Mouse (Mus musculus) hindbrain, embryonic 14.5 days (tissue): ENCODE results near the gene Mios. TPM values are rescaled to one million over a fixed set of nuclear protein-coding genes. Genes with fewer than 3 reads are reported as not detected.
A peak's percentile ranks its signal among the peaks of the same experiment; 100 is the strongest.

Experiments used
- ATAC-seq: fragments of 200-750 bp; cut with Nextera tagmentation; 2 replicates; pipeline ENCODE4 v1.8.0; 2017; ENCODE audit warnings: moderate number of reproducible peaks, mild to moderate bottlenecking, moderate TSS enrichment, moderate library complexity; ENCODE audit not compliant: low FRiP score
- DNase-seq: peaks from one replicate; pipeline ENCODE4 v3.0.0-alpha.2; 2015; ENCODE audit warnings: low spot score
- H3K27ac ChIP-seq: fragments of 300-500 bp; sonication (generic); 2 replicates; pipeline ENCODE4 v1.5.1; 2014; ENCODE audit warnings: mild to moderate bottlenecking, moderate library complexity
- H3K27me3 ChIP-seq: fragments of 300-500 bp; sonication (generic); 2 replicates; pipeline ENCODE4 v1.6.1; 2014; ENCODE audit warnings: mild to moderate bottlenecking, low read length, mixed read lengths; ENCODE audit not compliant: control insufficient read depth, insufficient read depth
- H3K36me3 ChIP-seq: fragments of 300-500 bp; sonication (generic); replicated peaks from 2 replicates; pipeline ENCODE4 v1.6.1; 2014; ENCODE audit not compliant: control insufficient read depth, insufficient read depth
- H3K4me1 ChIP-seq: fragments of 300-500 bp; sonication (generic); replicated peaks from 2 replicates; pipeline ENCODE4 v1.6.1; 2014; ENCODE audit warnings: antibody characterized with exemption, low read length, mixed read lengths; ENCODE audit not compliant: control insufficient read depth, insufficient read depth
- H3K4me2 ChIP-seq: fragments of 300-500 bp; sonication (generic); replicated peaks from 2 replicates; pipeline ENCODE4 v1.6.1; 2014; ENCODE audit warnings: mild to moderate bottlenecking, moderate library complexity
- H3K4me3 ChIP-seq: fragments of 300-500 bp; sonication (generic); replicated peaks from 2 replicates; pipeline ENCODE4 v1.5.1; 2014; ENCODE audit warnings: mild to moderate bottlenecking, low read length
- H3K9ac ChIP-seq: fragments of 300-500 bp; sonication (generic); 2 replicates; pipeline ENCODE4 v1.6.1; 2014
- H3K9me3 ChIP-seq: fragments of 300-500 bp; sonication (generic); 2 replicates; pipeline ENCODE4 v1.6.1; 2016; ENCODE audit warnings: low read length; ENCODE audit not compliant: control insufficient read depth
- WGBS: fragments of 180-500 bp; shearing (Covaris S2); extraction: QIAGEN DNeasy Blood & Tissue Kit; methylation state at CpG from one replicate; pipeline ENCODE4 v1.1.7; 2014; 5-methylcytosine and 5-hydroxymethylcytosine counted together
- polyA plus RNA-seq: library from polyadenylated mRNA; unstranded; fragments of >200 nt; fragmentation: Nextera tagmentation; extraction: Ambion mirVana; gene quantifications from 2 replicates; pipeline ENCODE4 v1.2.1, GENCODE M21; 2014

Mios gene
- polyA plus RNA-seq, 1 experiment from 2014 or later: 29.3 TPM

GRCm38 (mm10) chr6:8271047-8271446, 62.0 kb downstream of the Mios start:
- no peak for ATAC-seq
- Histone ChIP-seq H3K36me3 (peaks cover 17% of the 10 kb centered on the region), H3K4me2 (no peak overlapping the region), H3K27me3 (no peaks in the 10 kb centered on the region), H3K9me3 (no peaks in the 10 kb centered on the region), H3K4me1 (no peaks in the 10 kb centered on the region), H3K27ac (no peak overlapping the region), H3K9ac (no peak overlapping the region), H3K4me3 (no peak overlapping the region)
- no peak for DNase-seq
- 85% methylated on average over 3 of the region's 3 CpGs for WGBS

GRCm38 (mm10) chr6:8274387-8275054, 65.5 kb downstream of the Mios start:
- H3K4me1 ChIP-seq: no peaks in the 10 kb centered on the region
- ATAC-seq (no peak), DNase-seq (peak; percentile 68)
- WGBS: 37% methylated on average over 6 of the region's 6 CpGs
- peak overlapping the region; percentile 32; the same call in 1 of the 2 replicates for H3K27ac ChIP-seq
- H3K4me2 ChIP-seq: no peak overlapping the region
- H3K36me3 ChIP-seq: peaks cover 17% of the 10 kb centered on the region
- H3K9ac ChIP-seq: no peak overlapping the region
- H3K27me3 ChIP-seq: no peaks in the 10 kb centered on the region
- no peaks in the 10 kb centered on the region for H3K9me3 ChIP-seq
- no peak overlapping the region for H3K4me3 ChIP-seq

GRCm38 (mm10) chr6:8275098-8275497, 66.1 kb downstream of the Mios start:
- Histone ChIP-seq H3K9ac (no peak overlapping the region), H3K4me1 (no peaks in the 10 kb centered on the region), H3K27me3 (no peaks in the 10 kb centered on the region), H3K4me2 (no peak overlapping the region), H3K4me3 (no peak overlapping the region), H3K9me3 (no peaks in the 10 kb centered on the region), H3K36me3 (peaks cover 17% of the 10 kb centered on the region), H3K27ac (peak overlapping the region; percentile 32; the same call in 1 of the 2 replicates)
- ATAC-seq (peak; percentile 57; the same call in 1 of the 2 replicates), DNase-seq (peak; percentile 86)
- 8% methylated on average over 1 of the region's 1 CpGs for WGBS

GRCm38 (mm10) chr6:8276431-8276830, 67.4 kb downstream of the Mios start:
- Histone ChIP-seq H3K36me3 (peaks cover 7% of the 10 kb centered on the region), H3K9ac (no peak overlapping the region), H3K9me3 (no peaks in the 10 kb centered on the region), H3K27ac (no peak overlapping the region), H3K27me3 (no peaks in the 10 kb centered on the region), H3K4me1 (no peaks in the 10 kb centered on the region), H3K4me2 (no peak overlapping the region), H3K4me3 (no peak overlapping the region)
- no peak for ATAC-seq
- no peak for DNase-seq
- 93% methylated on average over 4 of the region's 4 CpGs for WGBS

- H3K9ac ChIP-seq: no peak overlapping the region
- H3K4me2 ChIP-seq: no peak overlapping the region
- 73% methylated on average over 5 of the region's 5 CpGs for WGBS
- H3K27me3 ChIP-seq: no peaks in the 10 kb centered on the region
- H3K27ac ChIP-seq: no peak overlapping the region
- ATAC-seq (no peak), DNase-seq (no peak)
- no peak overlapping the region for H3K4me3 ChIP-seq
- no peaks in the 10 kb centered on the region for H3K36me3 ChIP-seq
- H3K9me3 ChIP-seq: no peaks in the 10 kb centered on the region
- no peaks in the 10 kb centered on the region for H3K4me1 ChIP-seq
Measured at GRCm38 (mm10) chr6:8278426-8279002, 69.5 kb downstream of the Mios start.

GRCm38 (mm10) chr6:8283255-8283654, 74.2 kb downstream of the Mios start:
- WGBS: 82% methylated on average over 4 of the region's 4 CpGs
- H3K27ac ChIP-seq: no peak overlapping the region
- H3K4me2 ChIP-seq: no peak overlapping the region
- no peak overlapping the region for H3K9ac ChIP-seq
- no peak overlapping the region for H3K4me3 ChIP-seq
- ATAC-seq (no peak), DNase-seq (no peak)
- H3K36me3 ChIP-seq: no peaks in the 10 kb centered on the region
- H3K9me3 ChIP-seq: no peaks in the 10 kb centered on the region
- H3K27me3 ChIP-seq: no peaks in the 10 kb centered on the region
- H3K4me1 ChIP-seq: no peaks in the 10 kb centered on the region

GRCm38 (mm10) chr6:8285401-8285960, 76.5 kb downstream of the Mios start:
- ATAC-seq: no peak
- H3K9ac ChIP-seq: no peak overlapping the region
- no peaks in the 10 kb centered on the region for H3K27me3 ChIP-seq
- no peaks in the 10 kb centered on the region for H3K36me3 ChIP-seq
- no peak overlapping the region for H3K4me2 ChIP-seq
- no peak for DNase-seq
- H3K9me3 ChIP-seq: no peaks in the 10 kb centered on the region
- WGBS: 77% methylated on average over 3 of the region's 3 CpGs
- no peak overlapping the region for H3K4me3 ChIP-seq
- no peaks in the 10 kb centered on the region for H3K4me1 ChIP-seq
- no peak overlapping the region for H3K27ac ChIP-seq

Other genes starting within 250 kb of the Mios start
- 0.64 and 0.94 TPM in 2 replicates for gene Col28a1, start 16.6 kb upstream of the Mios start, polyA plus RNA-seq
- 54.8 and 57.8 TPM in 2 replicates for gene Rpa3, start 50.0 kb downstream of the Mios start, polyA plus RNA-seq
- gene Umad1, start 50.1 kb downstream of the Mios start, polyA plus RNA-seq: 55.5 and 64.6 TPM in 2 replicates
- gene Gm45062, start 50.2 kb downstream of the Mios start, polyA plus RNA-seq: 10.6 and 12.9 TPM in 2 replicates